Mouse (Mus musculus): Measurements from ENCODE around the gene Ercc6.
A peak's percentile ranks its signal among the peaks of the same experiment; 100 is the strongest.

Ercc6 gene

DNA sequence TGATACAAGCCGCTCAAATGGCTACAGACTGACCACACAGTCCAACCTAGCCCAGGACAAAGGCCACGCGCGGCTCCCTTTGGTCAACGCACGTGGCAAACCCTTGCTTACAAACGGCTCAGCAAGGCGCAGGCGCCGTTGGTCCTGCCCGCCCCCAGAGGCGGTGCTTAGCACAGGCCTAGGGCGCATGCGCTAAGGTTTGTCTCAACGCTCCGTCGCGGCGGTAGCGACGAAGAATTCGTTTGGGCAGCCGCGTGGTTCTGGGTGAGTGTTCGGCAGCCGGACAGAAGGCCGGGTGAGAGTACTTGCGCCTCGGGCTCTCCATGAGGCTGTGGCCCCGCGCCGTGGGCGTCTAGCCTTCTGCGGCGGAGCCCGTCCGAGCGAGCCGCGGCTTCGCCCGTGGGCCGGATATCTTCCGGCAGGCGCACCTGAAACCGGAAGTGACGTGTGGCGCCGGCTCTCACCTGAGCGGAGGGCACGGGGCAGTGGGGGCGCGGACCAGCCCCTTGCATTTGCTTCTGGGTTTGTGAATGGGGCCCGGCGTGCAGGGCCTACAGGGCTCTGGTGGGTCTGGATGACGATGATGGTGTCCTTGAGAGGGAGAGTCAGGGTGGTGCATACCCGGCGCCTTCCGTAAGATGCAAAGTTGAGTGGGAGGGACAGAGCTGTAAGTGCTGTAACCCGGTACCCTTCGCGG lies at the start of gene Ercc6:
Gene Ercc6, plus strand, starts transcription at position 186 of the 697 bp plus-strand sequence.
- peak; percentile 96 for DNase-seq

DNA sequence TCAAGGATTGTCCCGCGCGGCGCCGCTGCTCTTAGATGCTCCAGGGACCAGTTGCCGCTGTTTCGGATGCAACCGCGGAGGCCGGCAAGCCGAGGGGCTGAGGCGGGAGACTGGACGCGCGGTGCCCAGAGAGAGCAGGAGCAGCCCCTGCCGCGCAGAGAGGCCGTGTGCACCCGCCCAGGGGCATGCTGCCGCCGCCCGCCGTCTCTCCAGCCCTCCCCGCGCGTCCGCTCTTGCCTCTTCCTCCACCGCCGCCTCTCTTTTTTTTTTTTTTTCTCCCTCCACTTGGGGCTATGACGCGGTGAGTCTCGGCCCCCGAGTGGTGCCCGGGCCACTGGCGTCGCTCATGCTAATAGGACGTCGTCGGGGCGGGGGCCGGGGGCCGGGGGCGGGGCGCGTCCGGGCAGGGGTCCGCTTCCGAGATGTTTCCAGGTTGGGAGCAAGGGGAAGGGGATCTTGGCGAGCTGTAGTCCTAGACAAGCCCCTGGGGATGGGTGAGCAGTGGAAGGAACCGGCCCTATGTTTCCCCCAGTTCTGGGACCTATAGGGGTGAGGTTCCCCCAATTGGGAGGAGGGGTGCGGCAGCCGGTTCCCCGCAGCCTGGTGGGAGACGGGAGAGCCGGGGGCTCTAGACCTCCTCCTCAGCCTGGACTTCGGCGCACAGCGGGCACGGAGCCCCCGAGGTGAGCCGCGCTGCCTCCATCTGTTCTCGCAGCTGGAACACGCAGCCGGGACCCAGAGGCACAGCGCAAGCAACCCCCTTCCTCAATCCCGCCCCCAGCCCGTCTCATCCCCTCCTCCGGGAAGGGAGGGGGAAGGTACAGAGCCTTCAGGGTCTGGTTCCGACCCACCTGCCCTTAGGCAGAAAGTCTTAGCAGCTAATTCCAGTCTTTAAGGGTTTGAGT lies 48.5 kb upstream of the Ercc6 start, which contains the start of gene Slc18a3:
Gene Slc18a3, minus strand, starts transcription at position 250 of the 905 bp plus-strand sequence.
- DNase-seq: peak; percentile 10

DNA sequence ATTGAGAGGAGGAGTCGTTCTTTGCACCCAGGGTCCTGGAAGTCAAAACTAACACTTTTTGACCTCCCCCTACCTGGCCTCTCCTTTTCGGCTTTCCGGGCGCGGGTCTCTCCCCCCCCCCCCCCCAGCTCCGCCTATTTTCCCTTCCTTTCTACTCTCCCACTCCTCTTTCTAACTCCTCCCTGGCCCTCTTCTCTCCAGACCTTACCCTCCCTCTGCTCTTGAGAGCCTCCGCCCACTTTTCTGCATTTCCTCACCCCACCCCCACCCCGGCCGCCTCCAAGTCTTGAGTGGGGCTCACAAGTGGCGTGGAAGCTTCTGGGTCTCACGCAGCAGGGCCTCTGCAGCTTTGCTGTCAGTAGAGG lies 47.8 kb upstream of the Ercc6 start:
- no peak for DNase-seq

DNA sequence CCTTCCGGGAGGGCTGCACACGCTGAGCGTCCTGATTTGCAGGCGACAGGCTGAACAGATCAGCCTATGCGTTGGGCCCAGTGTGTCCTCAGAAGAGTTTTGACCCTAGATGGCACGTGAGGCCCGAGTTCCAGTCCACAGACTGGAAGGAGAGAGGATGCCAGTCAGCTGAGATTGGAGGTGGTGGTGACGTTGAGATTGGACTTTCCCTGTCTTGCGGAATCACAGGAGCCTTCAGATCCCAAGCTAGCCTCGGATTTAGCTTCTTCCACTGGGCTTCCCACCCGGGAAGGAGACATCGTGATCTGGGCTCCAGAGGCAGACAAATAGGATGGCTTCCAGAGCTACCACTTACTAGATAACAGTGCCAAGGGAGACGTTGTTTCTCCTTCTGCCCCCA lies 47.4 kb upstream of the Ercc6 start, which contains the start of gene Chat:
Gene Chat, minus strand, starts transcription at position 101 of the 400 bp plus-strand sequence.
- no peak for DNase-seq

DNA sequence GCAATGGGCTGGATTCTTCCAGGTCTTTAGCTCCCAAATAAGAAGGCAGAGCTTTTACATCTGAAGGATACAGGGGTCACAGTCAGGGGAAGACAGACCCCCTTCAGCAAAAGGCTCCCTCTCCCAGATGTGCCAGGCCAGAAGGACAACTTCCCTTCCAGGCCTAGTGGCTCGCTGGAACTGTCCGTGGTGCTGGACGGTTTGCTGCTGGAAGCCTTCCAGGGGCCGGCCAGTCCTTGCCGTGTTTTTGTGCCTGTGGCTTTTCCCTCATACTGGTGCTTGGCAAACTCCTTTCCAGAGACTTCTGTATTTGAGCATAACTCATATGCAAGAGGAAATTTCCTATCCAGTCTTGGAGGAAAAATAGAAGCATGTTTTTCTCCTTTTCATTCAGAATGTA lies 45.7 kb upstream of the Ercc6 start:
- peak; percentile 18 for DNase-seq

DNA sequence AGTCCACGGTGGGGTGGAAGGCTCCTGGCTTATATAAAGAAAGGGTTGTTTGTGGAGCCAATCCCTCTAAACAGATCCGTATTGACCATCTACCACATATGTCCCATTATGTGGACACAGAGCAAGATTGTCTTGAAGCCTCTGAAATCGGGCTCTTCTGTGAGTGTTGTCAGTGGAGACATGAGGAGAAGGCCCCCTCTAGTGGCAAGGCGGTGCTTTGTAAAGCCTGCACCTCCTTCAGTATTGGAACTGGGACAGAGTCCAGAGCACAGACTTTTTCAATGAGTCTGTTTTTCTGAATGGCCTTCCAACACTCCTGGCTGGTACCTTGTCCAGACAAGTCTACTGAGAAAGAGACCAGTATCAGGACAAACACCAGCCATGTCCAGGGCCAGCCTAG lies 40.3 kb upstream of the Ercc6 start:
- DNase-seq: peak; percentile 74

- DNase-seq: no peak
Observed at GRCm38 (mm10) chr14:32476559-32476958, 36.8 kb upstream of the Ercc6 start.

GRCm38 (mm10) chr14:32477581-32477980 lies 35.7 kb upstream of the Ercc6 start:
- DNase-seq: no peak

DNA sequence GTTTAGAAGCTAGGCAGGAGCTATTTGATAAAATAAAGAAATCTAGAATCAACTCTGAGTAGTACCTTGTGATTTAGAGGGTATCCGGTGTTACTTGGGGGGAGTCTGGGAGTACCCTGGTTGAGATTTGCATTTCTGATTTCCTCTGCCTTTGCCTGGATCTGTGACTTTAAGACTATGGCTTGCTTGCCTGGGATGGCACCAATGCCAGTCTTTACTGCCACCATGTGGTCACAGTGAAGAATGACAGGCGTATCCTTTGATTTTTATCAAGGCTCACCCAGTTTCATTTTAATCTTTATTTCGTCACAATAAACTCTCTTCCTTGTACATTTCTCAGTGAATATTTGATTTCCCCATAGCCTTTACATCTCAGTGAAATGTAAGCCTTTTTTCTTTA lies 31.3 kb upstream of the Ercc6 start:
- DNase-seq: no peak

GRCm38 (mm10) chr14:32492521-32492920 lies 20.8 kb upstream of the Ercc6 start:
- peak; percentile 17 for DNase-seq

DNA sequence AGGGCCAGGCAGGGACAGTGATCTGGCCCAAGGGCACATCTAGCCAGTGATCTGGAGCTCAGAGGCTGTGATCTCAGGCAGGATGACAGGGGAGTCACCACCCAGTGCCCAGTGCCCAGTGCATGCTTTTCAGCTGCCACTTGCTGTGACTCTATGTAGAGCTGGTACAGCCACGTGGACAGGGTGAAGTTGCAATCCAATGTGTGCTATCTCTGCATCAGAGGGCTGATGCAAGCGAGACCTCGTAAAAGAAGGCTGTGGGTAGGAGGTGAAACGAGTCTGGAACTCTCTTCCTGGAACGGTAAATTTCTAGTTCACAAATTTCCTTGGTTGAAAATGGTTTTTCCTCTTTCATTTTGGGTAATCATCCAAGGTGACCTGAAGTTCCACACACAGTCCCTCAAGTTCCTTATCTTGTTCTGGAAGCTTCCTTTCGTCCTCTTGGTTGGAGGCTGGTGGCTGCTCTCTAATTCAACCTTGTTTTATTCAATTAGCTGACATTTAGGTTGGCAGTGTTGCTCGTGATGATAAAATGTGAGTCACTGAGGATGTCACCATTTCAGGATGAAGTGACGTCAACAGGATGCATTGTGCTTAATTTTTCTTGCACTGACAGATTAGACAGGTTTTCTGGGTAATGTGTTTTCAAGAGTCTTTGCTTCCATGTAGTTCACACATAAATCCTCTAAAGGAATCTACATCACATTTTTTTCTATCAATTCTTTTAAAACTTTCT lies 17.0 kb upstream of the Ercc6 start:
- DNase-seq: no peak

- DNase-seq: no peak
Observed at GRCm38 (mm10) chr14:32501303-32501702, 12.0 kb upstream of the Ercc6 start.

GRCm38 (mm10) chr14:32502764-32503688 lies 10.3 kb upstream of the Ercc6 start:
- DNase-seq: no peak

GRCm38 (mm10) chr14:32503897-32504296 lies 9.4 kb upstream of the Ercc6 start:
- no peak for DNase-seq

GRCm38 (mm10) chr14:32506329-32506728 lies 7.0 kb upstream of the Ercc6 start:
- DNase-seq: no peak

GRCm38 (mm10) chr14:32507216-32507615 lies 6.1 kb upstream of the Ercc6 start:
- DNase-seq: no peak

DNA sequence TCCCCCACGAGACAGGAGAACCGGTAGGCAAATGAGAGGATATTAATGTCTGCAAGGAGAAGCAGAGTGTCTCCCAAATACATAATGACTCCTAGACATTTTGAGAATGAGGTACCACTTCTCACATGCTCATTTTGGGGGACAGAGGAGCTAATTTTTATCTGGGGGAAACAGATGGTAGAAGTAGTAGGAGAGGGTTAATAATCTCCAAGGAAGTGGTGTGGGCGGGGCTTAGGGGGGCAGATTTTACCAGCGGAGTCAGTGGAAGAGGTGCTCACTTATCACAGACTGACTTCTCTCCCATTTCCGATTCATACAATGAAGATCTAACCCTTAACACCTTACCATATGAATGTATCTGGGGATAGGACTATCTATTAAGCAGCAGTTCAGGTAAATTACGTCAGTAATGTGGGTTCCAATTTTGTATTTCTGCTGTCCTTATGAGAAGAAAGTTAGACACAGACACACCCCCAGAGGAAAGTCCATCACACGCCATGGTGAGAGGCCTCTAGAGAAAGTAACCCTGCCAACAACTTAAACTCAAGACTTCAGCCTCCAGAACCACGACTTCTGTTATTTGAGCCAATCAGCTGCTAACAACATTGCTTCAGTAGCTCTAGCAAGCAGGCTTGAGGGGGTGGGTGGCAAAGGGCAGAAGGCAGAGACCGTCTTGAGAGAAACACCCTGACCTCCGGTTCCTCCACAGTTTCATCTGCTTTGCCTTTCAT lies 5.1 kb upstream of the Ercc6 start:
- DNase-seq: no peak

- no peak for DNase-seq
Observed at GRCm38 (mm10) chr14:32509443-32509961, 3.8 kb upstream of the Ercc6 start.

DNA sequence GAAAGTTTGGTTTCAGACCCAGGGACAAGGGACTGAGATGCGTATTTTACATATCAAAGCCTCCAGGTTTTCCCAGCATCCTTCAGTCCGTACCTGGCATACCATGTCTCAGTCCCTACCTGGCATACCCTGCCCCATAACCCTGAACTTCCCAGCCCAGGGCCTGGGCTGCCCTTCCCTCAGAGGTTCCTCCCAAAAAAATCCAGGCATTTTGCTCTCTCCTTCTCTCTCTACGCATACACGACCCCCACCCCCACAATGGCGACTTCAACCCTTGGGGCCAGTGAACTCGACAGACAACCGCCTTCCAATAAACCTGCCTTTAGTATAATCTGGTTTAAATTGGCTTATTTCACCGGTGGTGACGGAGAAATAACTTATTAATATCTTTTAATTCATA lies 409 bp upstream of the Ercc6 start:
- DNase-seq: no peak

DNA sequence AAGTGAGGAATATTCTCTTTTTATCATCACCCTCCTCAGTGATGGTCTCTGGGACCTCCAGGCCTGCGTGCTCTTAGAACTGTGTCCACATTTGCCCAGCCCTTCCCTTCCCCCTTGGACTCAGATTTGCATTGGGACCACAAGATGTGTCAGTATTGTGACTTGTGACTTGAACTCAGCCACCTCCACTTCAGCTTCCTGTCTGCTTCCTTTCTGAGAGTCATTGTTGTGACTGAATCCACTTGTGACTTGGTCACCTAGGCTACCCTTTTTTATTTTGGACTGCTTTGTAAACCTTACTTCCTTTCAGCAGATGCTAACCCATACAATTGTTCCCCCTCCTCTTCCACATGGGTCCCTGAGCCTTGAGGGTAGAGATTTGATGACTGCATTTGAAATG lies 2.8 kb downstream of the Ercc6 start:
- DNase-seq: no peak

- DNase-seq: no peak
Observed at GRCm38 (mm10) chr14:32518543-32518942, 5.2 kb downstream of the Ercc6 start.

Measured in right cerebral cortex, postnatal 14 days (tissue).